Mouse (Mus musculus) G1E-ER4 (cell line): Measurements from ENCODE around the gene Efcab9. TPM values are rescaled to one million over a fixed set of nuclear protein-coding genes. Genes with fewer than 3 reads are reported as not detected.

Experiments
- GATA1 ChIP-seq: IDR thresholded peaks from one replicate; pipeline ENCODE4 v1.8.0; 2012; ENCODE audit warnings: low read length, inconsistent platforms
- polyA plus RNA-seq: library from polyadenylated mRNA; stranded (reverse); fragments of >175 nt; gene quantifications from 2 replicates; pipeline ENCODE4 v1.2.3, GENCODE M21; 2012

The Efcab9 gene
- polyA plus RNA-seq, 1 experiment: not detected

GRCm38 (mm10) chr11:32491079-32491478 lies 40.8 kb downstream of the Efcab9 start:
- no peak for TF ChIP-seq GATA1

- TF ChIP-seq GATA1: no peak
These were observed 42.8 kb downstream of the Efcab9 start for GRCm38 (mm10) chr11:32488808-32489670.

- no peak for TF ChIP-seq GATA1
These were observed 43.5 kb downstream of the Efcab9 start for GRCm38 (mm10) chr11:32488344-32488743.

GRCm38 (mm10) chr11:32487501-32487900 lies 44.4 kb downstream of the Efcab9 start:
- TF ChIP-seq GATA1: no peak

GRCm38 (mm10) chr11:32486621-32487020 lies 45.3 kb downstream of the Efcab9 start:
- TF ChIP-seq GATA1: no peak

- no peak for TF ChIP-seq GATA1
These were observed 46.6 kb downstream of the Efcab9 start for GRCm38 (mm10) chr11:32485290-32485689.

GRCm38 (mm10) chr11:32481525-32481924 lies 50.4 kb downstream of the Efcab9 start:
- TF ChIP-seq GATA1: no peak

GRCm38 (mm10) chr11:32475487-32476236 lies 56.2 kb downstream of the Efcab9 start:
- no peak for TF ChIP-seq GATA1

GRCm38 (mm10) chr11:32474725-32475124 lies 57.2 kb downstream of the Efcab9 start:
- TF ChIP-seq GATA1: no peak

Other genes starting within 250 kb of the Efcab9 start
- gene Hba-a1, start 248.6 kb downstream of the Efcab9 start, polyA plus RNA-seq: 6,644 and 8,827 TPM in 2 replicates
- gene Hbq1b, start 245.1 kb downstream of the Efcab9 start, polyA plus RNA-seq: 0.12 and 0.42 TPM in 2 replicates
- 2,838 and 3,812 TPM in 2 replicates for gene Hba-a2, start 235.6 kb downstream of the Efcab9 start, polyA plus RNA-seq
- gene Hbq1a, start 232.0 kb downstream of the Efcab9 start, polyA plus RNA-seq: not detected in 2 replicates
- not detected in 2 replicates for gene Sh3pxd2b, start 184.3 kb downstream of the Efcab9 start, polyA plus RNA-seq
- gene Ubtd2, start 76.7 kb downstream of the Efcab9 start, polyA plus RNA-seq: not detected in 2 replicates
- gene Stk10, start 1.2 kb upstream of the Efcab9 start, polyA plus RNA-seq: 30.0 and 30.8 TPM in 2 replicates
- 23.4 and 32.9 TPM in 2 replicates for gene Fbxw11, start 110.6 kb upstream of the Efcab9 start, polyA plus RNA-seq